Mouse (Mus musculus): ENCODE results near the gene Tcl1b2.

DNA sequence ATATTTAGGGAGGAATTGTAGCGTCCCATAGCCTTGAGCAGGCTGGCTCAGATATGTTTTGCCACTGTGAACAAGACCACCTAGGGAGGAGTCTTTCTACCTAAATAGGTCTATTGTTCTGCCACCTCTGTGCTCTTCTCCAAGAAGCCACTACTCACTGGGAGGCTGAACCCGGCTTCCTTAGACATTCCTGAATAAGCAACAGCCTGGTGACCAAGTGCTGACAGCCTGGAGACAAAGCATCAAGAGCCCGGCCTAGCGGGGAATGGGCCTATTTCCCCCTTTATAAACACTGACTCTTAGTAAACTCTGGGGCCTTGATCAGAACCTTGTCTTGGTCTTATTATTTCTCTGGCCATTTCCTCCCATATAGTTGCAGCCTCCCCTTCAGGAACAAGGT, 19.3 kb upstream of the Tcl1b2 start:
- TF ChIP-seq CTCF (IDR thresholded peaks at IDR 0.05; ENCODE audit: control insufficient read depth, insufficient read depth, insufficient replicate concordance, low read depth, low read length) = no peak
- TF ChIP-seq POLR2A (IDR thresholded peaks at IDR 0.05; ENCODE audit: control insufficient read depth, low read depth, low read length) = no peak

Measured in testis, adult 2 months (tissue).